Mouse (Mus musculus) urinary bladder, adult 18-20 months (tissue): ENCODE measurements at regions not wholly inside any gene's neighbourhood (a gene's known extent, or its start where the extent isn't known, plus 50 kb on each side); places are given as distances from the start of the nearest gene placed in this dataset.
A peak's percentile ranks its signal among the peaks of the same experiment; 100 is the strongest.

Experiments used
- DNase-seq, 2 experiments: peaks; one replicate each; pipeline ENCODE4 v3.0.0; 2022; ENCODE audit warnings: low spot score in 2 of 2, mixed read lengths in 2 of 2

- DNase-seq: no peak
Measured at GRCm38 (mm10) chr9:62220451-62220850, 61.6 kb downstream of the Spesp1 start.

DNA sequence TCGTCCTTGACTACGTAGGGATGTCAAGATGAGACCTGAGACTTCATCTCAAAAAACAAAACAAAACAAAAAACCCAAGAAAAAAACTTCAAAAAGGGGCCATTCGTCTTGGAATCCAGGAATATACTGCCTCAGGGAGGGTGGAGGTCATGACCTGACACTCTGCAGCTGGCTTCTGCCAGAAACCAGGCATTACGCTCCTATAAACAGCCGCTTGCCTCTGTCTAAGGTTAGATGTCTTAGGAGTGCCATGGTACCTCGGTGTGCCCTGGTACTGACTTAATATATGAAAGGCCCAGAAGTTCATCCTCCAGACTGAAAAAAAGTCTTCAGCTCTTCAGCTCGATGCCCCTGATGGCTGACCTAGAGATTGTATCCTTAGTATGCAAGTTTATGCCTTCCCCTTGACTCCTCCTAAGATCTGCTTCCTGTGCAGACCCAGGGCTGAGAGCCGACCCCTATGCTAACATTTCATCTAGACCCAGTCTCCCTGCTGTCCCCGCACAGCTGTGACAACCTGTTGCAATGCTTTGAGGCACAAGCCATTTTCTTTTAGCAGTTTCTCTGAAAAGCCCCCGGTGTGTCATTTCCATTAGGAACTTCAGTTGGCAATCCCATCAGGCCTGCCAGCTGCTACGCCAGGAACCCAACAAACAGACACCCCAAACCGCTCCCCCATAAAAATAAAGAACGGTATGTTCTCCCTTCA lies 66.7 kb downstream of the Spesp1 start:
- no peak for DNase-seq

- no peak for DNase-seq
Measured at GRCm38 (mm10) chr9:62214546-62214945, 67.5 kb downstream of the Spesp1 start.

- DNase-seq: no peak
Measured at GRCm38 (mm10) chr9:62212615-62213014, 69.4 kb downstream of the Spesp1 start.

GRCm38 (mm10) chr9:62210815-62211214 lies 71.2 kb downstream of the Spesp1 start:
- no peak for DNase-seq

- no peak for DNase-seq
Measured at GRCm38 (mm10) chr9:62208436-62208835, 73.6 kb downstream of the Spesp1 start.

GRCm38 (mm10) chr9:62205264-62205663 lies 76.7 kb downstream of the Spesp1 start:
- DNase-seq: no peak

DNA sequence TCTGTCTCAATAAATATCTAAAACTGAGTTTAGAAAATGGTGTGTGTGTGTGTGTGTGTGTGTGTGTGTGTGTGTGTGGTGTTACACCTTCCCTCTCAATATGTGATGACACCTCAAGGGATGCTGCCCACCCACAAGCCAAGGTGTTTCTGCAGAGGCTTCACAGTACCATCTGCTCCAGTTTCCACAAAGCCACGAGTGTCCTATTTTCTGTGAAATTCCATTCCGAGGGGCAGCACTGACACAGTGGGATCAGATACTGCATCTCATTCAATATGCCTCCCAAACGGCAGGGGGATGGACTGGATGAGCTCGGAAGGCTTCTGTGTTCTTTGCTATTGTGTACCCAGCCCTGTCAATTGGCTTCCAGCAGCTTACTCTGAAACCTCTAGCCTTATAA lies 78.5 kb downstream of the Spesp1 start:
- DNase-seq: no peak

DNA sequence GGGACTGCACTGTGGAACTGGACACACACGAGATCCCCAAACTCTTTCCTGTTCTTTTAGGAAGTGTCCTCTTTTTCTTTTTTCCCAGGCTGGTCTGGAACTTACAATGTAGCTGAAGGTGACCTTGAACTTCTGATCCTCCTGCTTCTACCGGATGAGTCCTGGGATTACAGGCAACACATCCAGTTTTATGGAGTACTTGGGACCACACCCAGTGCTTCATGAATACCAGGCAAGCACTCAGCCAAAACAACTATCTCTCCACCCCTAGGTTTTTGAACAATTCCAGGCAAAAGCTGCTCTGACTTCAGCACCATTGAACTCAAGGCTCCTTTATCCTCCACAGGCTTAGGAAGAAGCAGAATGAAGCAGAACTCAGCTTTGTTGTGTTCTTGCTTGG lies 79.7 kb downstream of the Spesp1 start:
- no peak for DNase-seq

- DNase-seq: no peak
Measured at GRCm38 (mm10) chr9:62197486-62197885, 75.0 kb upstream of the Glce start.

DNA sequence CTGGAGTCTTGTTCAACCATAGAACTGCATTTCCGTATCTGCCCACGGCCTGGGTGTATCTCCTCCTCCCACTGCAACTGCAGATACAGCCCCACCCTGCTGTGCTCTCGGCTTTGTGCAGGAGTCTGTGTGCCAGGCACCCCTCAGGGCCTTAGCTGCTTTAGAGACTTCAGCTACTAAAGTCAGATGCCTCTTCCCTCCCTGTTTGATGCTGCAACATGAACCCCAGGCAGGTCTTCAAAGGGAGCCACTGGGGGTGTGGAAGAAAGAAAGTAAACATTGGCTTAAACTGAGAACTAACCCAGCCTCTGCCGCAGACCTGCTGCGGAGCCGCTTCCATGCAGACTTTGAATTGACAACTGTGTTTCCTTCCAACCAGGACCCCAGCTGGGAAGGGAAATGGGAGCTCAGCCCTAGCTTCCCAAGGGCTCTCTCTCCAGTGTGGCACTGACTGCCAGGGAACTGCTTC lies 70.0 kb upstream of the Glce start:
- peak in 1 of 2 experiments; percentile 6 for DNase-seq

DNA sequence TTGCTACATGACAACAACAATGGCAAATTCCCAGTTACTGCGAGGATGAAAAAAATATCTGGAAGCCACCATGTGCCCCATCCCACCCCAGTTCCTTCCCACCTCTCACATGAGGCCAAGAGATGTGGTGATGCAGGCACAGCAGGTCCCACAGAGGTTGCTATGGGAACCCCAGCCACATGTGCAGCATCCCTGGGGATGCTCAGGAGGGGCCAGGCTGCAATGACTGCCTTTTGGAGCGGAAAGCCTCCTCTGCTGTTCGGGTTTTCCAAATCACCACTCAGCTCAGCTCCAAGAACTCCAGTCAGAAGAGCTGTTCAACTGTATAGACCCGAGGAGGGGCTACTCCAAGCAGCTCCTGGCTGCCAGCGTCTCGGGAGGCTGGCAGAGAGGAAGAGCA lies 68.0 kb upstream of the Glce start:
- no peak for DNase-seq

GRCm38 (mm10) chr9:62188835-62189234 lies 66.4 kb upstream of the Glce start:
- no peak for DNase-seq

DNA sequence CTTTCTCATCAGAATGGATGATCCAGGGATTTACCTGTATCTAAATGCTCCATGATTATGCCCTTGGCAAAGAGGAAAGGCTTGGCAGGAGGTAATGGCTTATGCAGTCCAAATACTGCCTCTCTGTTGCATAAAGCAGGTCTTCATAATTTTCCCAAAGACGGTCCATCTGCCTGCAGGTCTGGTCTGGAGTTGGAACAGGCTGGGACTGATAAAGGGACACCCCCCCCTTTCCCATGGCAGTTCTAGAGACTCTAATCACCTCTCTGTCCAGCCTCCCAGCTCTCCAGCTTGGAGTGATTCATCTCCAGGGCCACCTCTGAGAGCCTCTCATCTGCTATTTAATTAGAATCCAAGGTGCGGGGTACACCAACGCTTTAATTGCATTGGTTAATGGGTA lies 65.9 kb upstream of the Glce start:
- no peak for DNase-seq

DNA sequence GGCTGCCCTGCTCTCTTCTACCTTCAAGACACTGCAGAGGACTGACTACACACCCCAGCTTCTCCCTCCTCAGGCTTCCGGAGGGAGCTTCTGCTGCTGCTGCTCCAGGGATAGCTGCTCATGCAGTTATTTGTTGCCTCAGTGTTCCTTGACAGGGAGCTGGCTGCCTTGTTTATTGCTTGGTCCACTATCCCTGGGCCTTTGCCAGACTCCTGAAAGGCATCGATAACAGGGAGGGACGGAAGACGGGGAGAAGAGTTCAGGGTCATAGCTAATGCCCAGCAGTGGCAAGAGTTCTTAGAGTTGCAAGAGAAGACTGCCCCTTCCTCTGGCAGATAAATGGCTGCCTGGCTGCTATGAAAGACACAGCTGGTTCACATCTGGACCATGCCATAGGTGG lies 64.4 kb upstream of the Glce start:
- DNase-seq: no peak

DNA sequence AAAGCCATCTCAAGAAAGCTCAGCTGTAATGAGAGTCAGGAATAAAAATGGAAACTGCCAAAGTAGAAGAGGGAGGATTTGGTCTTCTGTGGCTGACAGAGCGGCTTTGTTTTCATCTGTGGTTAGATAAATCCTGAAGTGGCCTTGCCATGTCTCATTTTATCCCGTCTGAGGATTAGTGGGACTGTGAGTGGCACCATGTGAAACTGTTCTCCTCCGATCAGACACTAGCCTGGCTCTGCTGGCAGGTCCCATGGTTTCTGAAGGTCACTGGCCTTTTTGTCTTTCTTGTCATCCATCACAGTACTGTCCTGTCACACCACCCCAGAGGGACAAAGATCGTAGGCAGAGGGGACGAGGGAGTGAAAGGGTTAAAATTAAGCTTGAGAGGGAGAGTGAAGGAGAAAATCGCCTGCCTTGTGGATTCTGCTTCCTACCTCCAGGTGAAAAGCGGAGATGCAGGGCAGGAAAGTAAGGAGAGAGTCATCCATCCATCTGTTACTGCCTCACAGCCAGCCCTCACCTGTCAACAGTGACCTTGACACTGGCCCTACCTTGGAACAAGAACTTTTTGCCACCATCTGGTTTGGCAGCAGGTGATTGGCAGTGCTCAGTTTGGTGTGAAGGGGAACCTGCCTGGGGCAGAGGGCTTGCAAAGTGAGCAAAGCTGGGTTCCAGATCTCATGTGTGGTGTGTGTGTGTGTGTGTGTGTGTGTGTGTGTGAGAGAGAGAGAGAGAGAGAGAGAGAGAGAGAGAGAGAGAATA lies 63.2 kb upstream of the Glce start:
- DNase-seq: no peak

- no peak for DNase-seq
Measured at GRCm38 (mm10) chr9:62181182-62181830, 58.9 kb upstream of the Glce start.

DNA sequence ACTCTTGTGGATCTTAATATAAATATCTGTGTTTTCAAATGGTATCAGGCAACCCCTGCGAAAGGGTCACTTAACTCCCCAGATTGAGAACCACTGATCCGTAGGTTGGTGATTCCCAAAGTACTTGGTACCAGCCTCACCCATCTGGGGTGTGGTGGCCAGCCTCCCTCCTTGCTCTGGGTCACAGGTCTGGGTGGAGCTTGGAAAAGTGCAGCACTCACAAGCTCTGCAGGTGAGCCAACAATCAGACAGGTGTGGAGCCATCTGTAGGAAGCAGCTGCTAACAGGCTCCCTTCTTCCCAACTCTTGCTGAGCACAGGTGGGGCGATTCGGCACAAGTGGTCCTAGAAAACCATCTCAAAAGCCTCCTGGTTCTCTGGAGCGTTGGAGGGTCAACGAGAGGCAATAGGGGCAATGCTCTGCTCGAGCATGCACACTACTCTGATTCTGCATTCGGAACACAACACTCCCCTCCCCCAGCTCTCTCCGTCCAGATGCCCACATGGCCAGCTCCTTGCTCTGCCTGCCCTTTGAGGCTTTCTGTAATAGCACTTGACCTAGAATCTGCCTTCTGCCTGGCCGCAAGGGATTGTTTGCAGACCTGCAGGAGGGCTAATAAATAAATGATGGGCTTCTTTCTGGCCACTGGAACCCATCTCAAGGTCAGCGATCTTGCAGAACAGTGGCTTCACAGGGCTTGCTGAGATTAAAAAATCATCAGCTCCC lies 58.2 kb upstream of the Glce start:
- no peak for DNase-seq

DNA sequence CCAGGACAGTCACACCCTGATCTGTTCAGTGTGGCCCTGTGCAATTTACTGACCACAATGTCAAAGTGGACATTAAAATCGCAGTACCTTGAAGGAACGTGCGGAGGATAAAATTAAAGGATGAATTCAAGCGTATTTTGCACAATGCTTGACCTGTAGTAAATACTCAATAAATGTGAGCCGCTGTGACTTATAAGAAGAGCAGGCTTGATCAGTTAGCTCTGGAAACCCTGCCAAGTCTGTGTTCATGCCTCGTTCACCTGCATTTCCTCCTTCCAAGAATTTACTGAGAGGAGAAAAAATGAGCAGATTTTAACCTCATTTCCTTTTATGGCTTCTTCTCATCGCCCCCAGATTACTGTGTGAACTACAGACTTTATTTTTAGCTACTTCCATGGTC lies 52.2 kb upstream of the Glce start:
- no peak for DNase-seq
